Mouse (Mus musculus) liver, adult 2 months (tissue): ENCODE data around the gene Ptges2.

Source experiments
- CTCF ChIP-seq: fragments of 200-500 bp; IDR thresholded peaks from 2 replicates; pipeline ENCODE4 v1.5.1; 2011; ENCODE audit warnings: low read depth, low read length, control low read depth
- POLR2A ChIP-seq: fragments of 200-500 bp; IDR thresholded peaks from 2 replicates; pipeline ENCODE4 v1.6.1; 2011; ENCODE audit warnings: low read length, control low read depth; ENCODE audit not compliant: insufficient read depth; ENCODE audit errors: extremely low read depth

DNA sequence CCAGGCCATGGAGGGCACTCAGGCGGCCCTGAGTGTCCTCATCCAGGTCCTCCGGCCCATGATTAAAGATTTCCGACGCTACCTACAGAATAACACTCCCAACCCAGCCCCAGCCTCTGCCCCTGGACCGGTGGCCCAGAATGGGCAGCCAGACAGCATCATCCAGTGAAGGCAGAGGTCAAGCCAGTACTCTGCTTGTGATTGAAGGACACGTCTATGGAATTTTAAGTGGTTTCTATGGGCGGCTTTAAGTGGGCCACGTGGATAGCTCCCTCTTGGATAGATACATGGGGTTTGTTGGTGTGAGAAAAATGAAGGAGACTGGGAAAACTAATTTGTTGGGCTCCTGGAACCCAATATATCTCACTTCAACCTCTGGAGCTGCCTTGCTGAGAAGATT is 59.4 kb downstream of the Ptges2 start:
- TF ChIP-seq CTCF = no peak
- no peak for TF ChIP-seq POLR2A
